Mouse (Mus musculus) erythroblast, embryonic 14.5 days (primary cell): ENCODE results near the gene Fshb. TPM values are rescaled to one million over a fixed set of nuclear protein-coding genes. Genes with fewer than 3 reads are reported as not detected.

Experiments used
- H3K27me3 ChIP-seq: 2 replicates; pipeline ENCODE4 v1.6.1; 2012; ENCODE audit warnings: inconsistent platforms; ENCODE audit not compliant: control insufficient read depth
- H3K36me3 ChIP-seq: 2 replicates; pipeline ENCODE4 v1.6.1; 2012; ENCODE audit warnings: mild to moderate bottlenecking, inconsistent platforms; ENCODE audit not compliant: control insufficient read depth
- H3K4me1 ChIP-seq: 2 replicates; pipeline ENCODE4 v1.6.1; 2012; ENCODE audit warnings: inconsistent platforms; ENCODE audit not compliant: control insufficient read depth
- H3K4me3 ChIP-seq: replicated peaks from 2 replicates; pipeline ENCODE3; 2012; ENCODE audit warnings: moderate library complexity, mild to moderate bottlenecking, inconsistent platforms
- H3K9me3 ChIP-seq: 2 replicates; pipeline ENCODE4 v1.6.1; 2012; ENCODE audit warnings: low read length, inconsistent platforms, mixed read lengths; ENCODE audit not compliant: control insufficient read depth
- GATA1 ChIP-seq: IDR thresholded peaks from 2 replicates; pipeline ENCODE4 v1.6.1; 2012; ENCODE audit warnings: low read length, inconsistent platforms, mixed read lengths
- TAL1 ChIP-seq: IDR thresholded peaks from 3 replicates; pipeline ENCODE4 v1.6.1; 2012; ENCODE audit warnings: low read length, inconsistent platforms, mixed read lengths
- polyA plus RNA-seq: library from polyadenylated mRNA; stranded (reverse); fragments of >175 nt; gene quantifications from 2 replicates; pipeline ENCODE4 v1.2.3, GENCODE M21; 2012

Fshb gene
- polyA plus RNA-seq, result not detected in 2 replicates

DNA sequence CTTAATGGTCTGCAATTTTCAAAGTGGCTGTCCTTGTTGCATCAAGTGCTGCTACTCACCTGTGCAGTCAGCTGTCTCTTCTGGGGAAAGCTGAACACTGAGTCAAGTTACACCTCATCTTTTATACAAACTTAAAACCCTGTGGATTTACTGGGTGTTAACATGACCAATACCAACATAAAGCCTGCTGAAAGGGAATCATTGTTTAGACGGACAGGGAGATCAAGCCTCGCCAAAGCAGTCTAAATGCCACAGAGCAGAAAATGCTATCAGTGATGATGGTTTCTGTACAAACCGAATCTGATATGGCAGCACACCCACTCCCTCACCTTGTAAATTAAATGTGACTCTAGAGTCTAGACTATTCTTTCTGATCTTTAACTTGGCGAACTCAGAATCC is at the start of gene Fshb:
Fshb (minus strand) TSS at position 101 of the 400 bp plus-strand sequence.
- no peaks in the 10 kb centered on the region for H3K4me1 ChIP-seq
- no peaks in the 10 kb centered on the region for H3K27me3 ChIP-seq
- H3K9me3 ChIP-seq, result peaks cover 3% of the 10 kb centered on the region; the same call in 1 of the 2 replicates
- H3K4me3 ChIP-seq, result no peak within 1 kb of the TSS
- TF ChIP-seq TAL1, result no peak
- no peak for TF ChIP-seq GATA1
- H3K36me3 ChIP-seq, result no peaks in the 10 kb centered on the region

DNA sequence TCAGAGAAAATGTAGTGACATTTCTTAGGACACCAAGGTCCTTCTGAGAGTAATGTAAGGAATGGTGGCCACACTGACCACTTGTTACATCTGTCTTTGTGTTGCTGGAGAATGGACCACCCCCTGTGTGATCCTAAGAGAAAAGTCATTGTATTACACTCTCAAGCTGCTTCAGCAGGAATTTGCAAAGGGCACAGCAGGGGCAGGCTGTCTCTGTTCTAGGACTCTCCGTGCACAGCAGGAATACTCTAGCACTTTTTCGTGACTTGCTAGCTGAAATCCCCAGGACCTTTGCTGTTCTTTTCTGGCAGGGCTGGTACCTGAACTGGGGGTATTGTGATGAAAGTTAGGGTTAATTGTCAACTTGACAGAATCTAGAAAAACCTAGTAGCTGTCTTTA is 24.8 kb upstream of the Fshb start:
- Histone ChIP-seq H3K27me3 (no peaks in the 10 kb centered on the region), H3K4me1 (no peaks in the 10 kb centered on the region), H3K9me3 (no peaks in the 10 kb centered on the region), H3K36me3 (no peaks in the 10 kb centered on the region), H3K4me3 (no peak overlapping the region)
- TF ChIP-seq TAL1, result no peak

DNA sequence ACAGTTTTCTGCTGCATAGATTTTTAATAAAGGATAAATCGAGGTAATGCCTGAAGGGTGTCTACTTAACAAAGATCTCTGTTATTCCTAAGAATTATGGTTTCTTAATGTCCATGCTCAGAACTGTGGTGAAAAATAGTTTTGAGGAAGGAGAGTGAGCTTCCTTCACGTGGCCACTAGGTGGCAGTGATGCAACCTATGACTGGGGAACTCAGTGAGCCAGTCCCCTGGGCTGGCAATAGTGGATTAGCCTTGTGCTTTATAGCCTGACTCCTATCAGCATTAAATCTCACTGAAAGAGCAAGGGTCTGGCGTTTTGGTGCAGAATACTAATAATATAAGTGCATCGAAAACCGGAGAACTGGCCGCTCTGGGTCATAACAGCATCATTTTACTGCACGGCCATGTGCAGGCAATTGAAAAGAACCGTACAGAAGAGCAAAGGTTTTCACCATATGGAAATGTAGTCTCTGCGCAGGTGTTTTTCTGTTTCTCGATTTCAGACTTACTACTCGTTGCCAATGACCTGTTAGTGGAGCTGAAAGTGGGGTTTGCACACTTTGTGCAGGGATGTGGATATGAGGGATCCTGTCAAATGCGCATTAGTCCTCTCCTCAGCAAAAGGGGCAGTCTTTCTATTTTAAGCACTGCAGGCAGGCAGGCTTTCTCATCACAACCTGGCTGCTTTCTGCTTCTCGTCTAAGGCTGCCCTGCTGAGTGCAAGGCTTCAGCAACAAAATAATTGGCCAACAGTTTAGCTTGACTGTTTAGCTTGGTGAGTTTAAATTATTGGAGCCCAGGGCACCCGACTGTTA is 23.8 kb upstream of the Fshb start:
- Histone ChIP-seq H3K36me3 (no peaks in the 10 kb centered on the region), H3K27me3 (no peaks in the 10 kb centered on the region), H3K9me3 (no peaks in the 10 kb centered on the region), H3K4me3 (no peak overlapping the region), H3K4me1 (no peaks in the 10 kb centered on the region)
- TF ChIP-seq TAL1, result no peak
- no peak for TF ChIP-seq GATA1

DNA sequence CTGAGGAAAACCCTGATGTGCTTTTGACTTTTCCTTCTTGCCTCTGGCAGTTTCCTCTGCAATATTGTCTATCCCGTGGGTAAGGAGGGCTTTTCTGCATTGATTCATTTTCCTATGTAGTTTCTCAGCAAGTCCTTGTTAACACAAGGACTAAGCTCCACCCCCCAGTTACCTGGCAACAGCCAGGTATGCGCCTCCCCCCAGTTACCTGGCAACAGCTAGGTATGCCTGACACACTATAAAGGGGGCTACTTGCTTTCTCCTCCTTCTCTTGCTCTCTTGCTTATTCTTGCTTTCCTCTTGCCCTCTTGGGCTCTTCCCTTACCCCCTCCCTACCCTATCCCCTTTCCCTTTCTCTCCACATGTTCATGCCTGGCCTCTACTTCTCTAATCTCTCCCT is 3.8 kb upstream of the Fshb start:
- no peaks in the 10 kb centered on the region for H3K4me1 ChIP-seq
- no peaks in the 10 kb centered on the region; the same call in 1 of the 2 replicates for H3K9me3 ChIP-seq
- H3K27me3 ChIP-seq, result no peaks in the 10 kb centered on the region
- no peaks in the 10 kb centered on the region for H3K36me3 ChIP-seq
- H3K4me3 ChIP-seq, result no peak overlapping the region
- TF ChIP-seq GATA1, result no peak
- no peak for TF ChIP-seq TAL1

DNA sequence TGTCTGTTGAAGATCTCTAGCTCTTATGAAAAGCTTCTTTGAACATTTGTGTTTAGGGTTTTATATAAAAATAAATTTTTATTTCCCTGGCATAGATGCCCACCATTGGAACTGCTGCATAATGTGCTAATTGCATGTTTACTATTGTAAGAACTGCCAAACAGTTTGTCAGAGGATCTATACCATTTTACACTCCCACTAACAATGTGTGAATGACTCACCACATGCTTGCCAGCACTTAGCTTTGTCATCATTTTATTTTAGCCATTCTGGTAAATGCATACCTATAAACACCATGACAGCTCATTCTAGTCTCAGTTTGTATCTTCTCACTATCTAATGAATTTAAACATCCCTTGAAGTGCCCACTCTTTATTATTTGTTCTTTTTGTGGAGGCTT is 13.5 kb downstream of the Fshb start:
- Histone ChIP-seq H3K36me3 (no peaks in the 10 kb centered on the region), H3K9me3 (no peaks in the 10 kb centered on the region), H3K4me1 (no peaks in the 10 kb centered on the region), H3K4me3 (no peak overlapping the region), H3K27me3 (no peaks in the 10 kb centered on the region)
- no peak for TF ChIP-seq GATA1
- TF ChIP-seq TAL1, result no peak

DNA sequence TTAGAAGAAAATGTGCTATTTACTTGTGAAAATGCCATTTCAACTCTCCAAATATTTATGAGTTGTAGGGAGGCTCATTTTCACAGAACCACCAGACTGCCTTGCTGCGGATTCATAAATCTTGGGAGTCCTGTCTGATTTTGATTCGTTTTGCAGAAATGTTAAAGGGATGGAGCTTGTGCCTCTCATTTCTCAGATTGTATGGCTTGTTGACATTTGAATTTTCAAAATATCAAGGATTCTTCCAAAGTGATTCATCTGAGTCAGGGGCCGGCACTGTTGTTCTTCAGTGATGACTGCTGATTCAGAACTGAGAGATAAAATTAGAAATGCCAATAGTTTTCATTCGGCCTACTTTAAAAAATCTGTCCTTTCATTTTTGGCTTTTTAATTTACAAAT is 18.6 kb downstream of the Fshb start:
- Histone ChIP-seq H3K4me3 (no peak overlapping the region), H3K4me1 (no peaks in the 10 kb centered on the region), H3K36me3 (no peaks in the 10 kb centered on the region), H3K9me3 (no peaks in the 10 kb centered on the region), H3K27me3 (no peaks in the 10 kb centered on the region)
- no peak for TF ChIP-seq TAL1
- TF ChIP-seq GATA1, result no peak

DNA sequence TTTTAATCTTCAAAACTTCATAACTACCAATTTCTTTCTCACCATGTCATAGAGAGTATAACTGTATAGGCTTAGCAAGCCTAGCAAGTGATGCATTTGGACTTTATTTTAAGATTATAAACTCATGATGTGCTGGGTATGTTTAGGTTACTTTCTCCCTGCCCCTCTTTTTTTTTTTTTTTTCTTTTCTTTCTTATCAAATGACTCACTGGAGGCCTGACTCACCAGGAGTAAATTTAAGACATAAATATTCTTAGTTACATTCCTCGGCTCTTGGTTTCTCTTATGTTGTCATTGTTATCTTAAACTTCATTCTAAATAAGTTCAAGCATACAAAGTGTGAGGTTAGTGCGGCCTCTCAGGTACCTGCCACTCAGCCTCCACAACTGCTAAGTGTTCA is 23.5 kb downstream of the Fshb start:
- Histone ChIP-seq H3K27me3 (no peaks in the 10 kb centered on the region), H3K4me1 (no peaks in the 10 kb centered on the region), H3K36me3 (no peaks in the 10 kb centered on the region), H3K4me3 (no peak overlapping the region), H3K9me3 (no peaks in the 10 kb centered on the region)
- TF ChIP-seq TAL1 (no peak), GATA1 (no peak)

DNA sequence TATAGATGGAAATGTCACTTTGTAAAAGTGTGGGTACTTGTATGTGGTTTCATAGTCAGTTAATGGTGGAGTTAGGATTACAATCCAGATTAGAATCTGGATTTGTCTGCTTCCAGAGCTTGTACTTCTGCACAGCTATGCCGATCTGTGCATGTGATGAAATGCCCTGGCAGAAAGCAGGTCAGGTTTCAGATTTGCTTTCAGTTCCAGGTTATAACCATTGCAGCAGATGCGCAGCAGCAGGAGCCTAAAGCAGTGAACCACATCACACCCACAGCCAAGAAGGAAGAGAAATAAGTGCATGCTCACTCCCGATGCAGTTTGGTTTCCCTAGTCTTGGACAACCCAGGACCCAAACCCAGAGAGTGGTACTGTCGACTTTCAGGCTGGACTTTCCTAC is 34.8 kb downstream of the Fshb start:
- Histone ChIP-seq H3K36me3 (no peaks in the 10 kb centered on the region), H3K4me3 (no peak overlapping the region), H3K4me1 (no peaks in the 10 kb centered on the region), H3K27me3 (no peaks in the 10 kb centered on the region), H3K9me3 (peaks cover 9% of the 10 kb centered on the region)
- TF ChIP-seq TAL1 (no peak), GATA1 (no peak)

DNA sequence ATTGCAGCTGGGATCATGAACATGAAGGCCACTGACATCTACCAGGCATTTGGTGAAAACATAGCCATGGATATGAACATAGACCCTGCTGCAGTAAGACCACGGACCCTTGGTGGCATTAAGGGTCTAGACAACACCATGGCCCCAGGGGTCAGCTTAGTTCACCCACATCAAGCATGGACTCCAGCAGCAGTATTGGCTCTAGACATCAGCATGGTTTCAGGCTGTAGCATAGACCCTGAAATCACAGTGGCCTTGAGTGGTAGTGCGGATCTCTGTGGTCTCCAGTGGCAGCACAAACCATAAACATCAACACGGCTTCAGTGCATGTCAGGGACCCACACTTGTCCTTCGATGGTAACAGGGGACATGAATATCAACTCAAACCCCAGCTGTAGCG is 36.7 kb downstream of the Fshb start:
- no peak overlapping the region for H3K4me3 ChIP-seq
- TF ChIP-seq GATA1 (no peak), TAL1 (no peak)
- H3K27me3 ChIP-seq, result no peaks in the 10 kb centered on the region
- H3K9me3 ChIP-seq, result peaks cover 9% of the 10 kb centered on the region
- no peaks in the 10 kb centered on the region for H3K4me1 ChIP-seq
- H3K36me3 ChIP-seq, result no peaks in the 10 kb centered on the region

DNA sequence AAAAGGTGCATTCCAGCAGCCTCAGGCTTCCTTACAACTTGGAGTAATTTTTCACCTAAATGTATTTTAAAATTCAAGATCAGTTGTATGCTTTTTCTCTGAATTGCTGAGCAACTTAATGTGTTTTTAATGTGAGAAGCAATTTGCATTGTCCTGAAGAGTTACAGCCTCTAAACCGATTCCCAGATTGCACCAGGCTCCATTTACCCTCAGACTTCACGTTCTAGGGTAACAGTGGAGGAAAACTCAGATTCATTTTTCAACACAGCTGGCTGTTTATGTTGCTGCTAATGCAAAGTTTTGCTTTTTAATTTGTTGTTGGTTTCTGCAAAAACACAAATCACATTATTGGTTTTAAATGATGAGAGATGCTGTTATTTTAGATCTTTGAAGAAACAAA is 40.1 kb downstream of the Fshb start:
- no peak overlapping the region for H3K4me3 ChIP-seq
- peaks cover 9% of the 10 kb centered on the region for H3K9me3 ChIP-seq
- TF ChIP-seq TAL1 (no peak), GATA1 (no peak)
- H3K27me3 ChIP-seq, result no peaks in the 10 kb centered on the region
- no peaks in the 10 kb centered on the region for H3K36me3 ChIP-seq
- no peaks in the 10 kb centered on the region for H3K4me1 ChIP-seq
